In the genomic region with DNA sequence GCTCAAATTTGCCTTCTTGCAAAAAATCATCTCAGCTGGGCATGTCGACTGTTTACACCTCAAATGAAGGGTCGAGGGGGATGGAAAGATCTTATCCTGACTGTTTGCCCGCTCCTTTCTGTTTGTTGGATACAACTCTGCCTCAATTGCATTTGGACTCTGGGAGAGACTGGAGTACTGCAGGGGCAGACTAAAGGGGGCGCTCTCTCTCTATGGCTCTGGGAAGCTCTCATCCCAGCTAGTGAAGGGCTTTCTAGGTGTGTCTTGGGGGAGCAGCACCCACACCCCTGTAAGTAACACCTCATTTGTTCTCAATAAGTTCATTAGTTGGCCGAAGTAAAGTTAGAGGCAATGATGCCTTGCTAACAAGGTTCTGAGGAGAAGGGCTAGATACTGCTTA, we compare ENCODE assay signal across 13 mouse cellular contexts. TPM values are rescaled to one million over a fixed set of nuclear protein-coding genes. Genes with fewer than 3 reads are reported as not detected.
DNase-seq lines count a peak whose midpoint lies in the region; ATAC-seq and TF ChIP-seq lines count a peak whose summit lies in the region.
"Had no signal": no experiment of that assay in that cellular context is flagged by ENCODE, and none has a peak within 500 bp of the region (broad histone marks: within the 10 kb centered on the region; RNA-seq: fewer than 3 reads in every experiment).

No protein-coding gene starts in this region.

- no peaks in the 10 kb centered on the region for H3K36me3 ChIP-seq in kidney, adult 2 months (ENCODE audit: control insufficient read depth, insufficient read depth, low read length)
- H3K36me3 ChIP-seq in kidney, embryonic 15.5 days: no peaks in the 10 kb centered on the region
- H3K36me3 ChIP-seq in CH12.LX (replicated peaks in 1 of 2; ENCODE audit: control insufficient read depth in 1 of 2, insufficient read depth in 1 of 2, low read length in 1 of 2): no peaks in the 10 kb centered on the region
- peaks cover 0 to 10% of the 10 kb centered on the region in 2 experiments; a peak in 2 of 4 replicates for H3K36me3 ChIP-seq in MEL (ENCODE audit: control insufficient read depth in 1 of 2, insufficient read depth in 2 of 2, low read length in 2 of 2)
- no peaks in the 10 kb centered on the region for H3K36me3 ChIP-seq in intestine, postnatal 0 days (ENCODE audit: control insufficient read depth, insufficient read depth)
- H3K36me3 ChIP-seq: heart, embryonic 13.5 days had no signal

- ATAC-seq in kidney, embryonic 15.5 days (replicated peaks; ENCODE audit: low FRiP score): no peak
- no peak for ATAC-seq in intestine, postnatal 0 days
- ATAC-seq in erythroid progenitor cell, adult 5-6 weeks (replicated peaks; ENCODE audit: low FRiP score, poor library complexity, severe bottlenecking): no peak
- ATAC-seq: activated CD4-positive, CD25-positive, alpha-beta regulatory T cell, adult 4 months; forebrain, embryonic 14.5 days had no signal

- 55% methylated on average over 5 of the region's 5 CpGs for WGBS in kidney, adult 2 months
- WGBS in kidney, embryonic 15.5 days: 63% methylated on average over 5 of the region's 5 CpGs
- 55% methylated on average over 5 of the region's 5 CpGs for WGBS in intestine, postnatal 0 days

- no peak for TF ChIP-seq EP300 in CH12.LX (IDR thresholded peaks at IDR 0.05; ENCODE audit: low read length)
- no peak for TF ChIP-seq EP300 in MEL (IDR thresholded peaks at IDR 0.05; ENCODE audit: low read depth in 1 of 2, low read length in 2 of 2)

- H3K4me2 ChIP-seq in kidney, embryonic 15.5 days: no peak overlapping the region
- no peak overlapping the region; the same call in 1 of the 2 replicates for H3K4me2 ChIP-seq in CH12.LX (ENCODE audit: insufficient read depth, low read depth, poor library complexity, severe bottlenecking)
- H3K4me2 ChIP-seq in intestine, postnatal 0 days (replicated peaks; ENCODE audit: low read depth): no peak overlapping the region
- H3K4me2 ChIP-seq: heart, embryonic 13.5 days had no signal

- H3K4me1 ChIP-seq in kidney, adult 2 months (ENCODE audit: control insufficient read depth, insufficient read depth, low read length): no peaks in the 10 kb centered on the region
- peaks cover 4% of the 10 kb centered on the region; the same call in 1 of the 2 replicates for H3K4me1 ChIP-seq in kidney, embryonic 15.5 days
- H3K4me1 ChIP-seq in CH12.LX (ENCODE audit: control insufficient read depth in 1 of 2, insufficient read depth in 2 of 2): peaks cover 0 to 55% of the 10 kb centered on the region in 2 experiments; a peak in 3 of 4 replicates
- H3K4me1 ChIP-seq in MEL (ENCODE audit: control insufficient read depth in 1 of 2, insufficient read depth in 2 of 2, low read length in 2 of 2): peaks cover 3 to 6% of the 10 kb centered on the region in 2 experiments
- H3K4me1 ChIP-seq in intestine, postnatal 0 days (replicated peaks; ENCODE audit: control insufficient read depth, insufficient read depth, low read length): no peaks in the 10 kb centered on the region

- peak; percentile 54 for TF ChIP-seq CTCF in kidney, adult 2 months (conservative IDR thresholded peaks at IDR 0.05; ENCODE audit: insufficient read depth, insufficient read length, low read depth, low read length)
- TF ChIP-seq CTCF in CH12.LX (conservative IDR thresholded peaks at IDR 0.05 in 1 of 2, IDR thresholded peaks at IDR 0.05 in 1 of 2; ENCODE audit: low read depth in 2 of 2, low read length in 2 of 2) (peak; percentile 44 to 65), MEL (IDR thresholded peaks at IDR 0.05 in 2 of 3, conservative IDR thresholded peaks at IDR 0.05 in 1 of 3; ENCODE audit: control insufficient read depth in 1 of 3, insufficient read depth in 1 of 3, low read depth in 2 of 3, low read length in 3 of 3, poor library complexity in 1 of 3, severe bottlenecking in 1 of 3) (peak; percentile 61 to 62 (median 62))
- peak; percentile 62 for TF ChIP-seq CTCF in intestine, postnatal 0 days (IDR thresholded peaks at IDR 0.05; ENCODE audit: low read depth)

- no peak overlapping the region for H3K27ac ChIP-seq in kidney, adult 2 months (ENCODE audit: insufficient read depth, low read depth, low read length)
- H3K27ac ChIP-seq in kidney, embryonic 15.5 days: no peak overlapping the region
- H3K27ac ChIP-seq in CH12.LX (ENCODE audit: insufficient read depth, low read depth) (no peak overlapping the region), MEL (ENCODE audit: control insufficient read depth, low read depth, low read length) (no peak overlapping the region)
- no peak overlapping the region for H3K27ac ChIP-seq in intestine, postnatal 0 days (ENCODE audit: low read depth, low read length)
- H3K27ac ChIP-seq: heart, embryonic 13.5 days had no signal

- no peak overlapping the region for H3K9ac ChIP-seq in kidney, embryonic 15.5 days
- H3K9ac ChIP-seq in CH12.LX (ENCODE audit: insufficient read depth, low read depth): no peak overlapping the region
- H3K9ac ChIP-seq in MEL (ENCODE audit: control insufficient read depth, low read depth, low read length, poor library complexity, severe bottlenecking): no peak overlapping the region
- no peak overlapping the region for H3K9ac ChIP-seq in intestine, postnatal 0 days (ENCODE audit: low read depth, low read length)
- H3K9ac ChIP-seq: heart, embryonic 13.5 days had no signal

- no peaks in the 10 kb centered on the region for H3K9me3 ChIP-seq in kidney, embryonic 15.5 days (replicated peaks)
- H3K9me3 ChIP-seq in CH12.LX (replicated peaks; ENCODE audit: low read length) (peaks cover 3% of the 10 kb centered on the region), MEL (replicated peaks; ENCODE audit: insufficient read depth, low read length) (no peaks in the 10 kb centered on the region)
- no peaks in the 10 kb centered on the region for H3K9me3 ChIP-seq in intestine, postnatal 0 days (ENCODE audit: control insufficient read depth)
- H3K9me3 ChIP-seq: heart, embryonic 13.5 days had no signal

- intact Hi-C loops in gastrocnemius, postnatal 36 days (cut with DNase I): loop anchor here (5.0 kb wide), 2 partner anchors 182 to 312 kb away; no protein-coding TSS in a partner anchor

- TF ChIP-seq RAD21 in CH12.LX (IDR thresholded peaks at IDR 0.05; ENCODE audit: low read depth, low read length): peak; percentile 68
- peak; percentile 43 for TF ChIP-seq RAD21 in MEL (IDR thresholded peaks at IDR 0.05; ENCODE audit: low read depth, low read length)

- H3K4me3 ChIP-seq in kidney, adult 2 months (ENCODE audit: insufficient read depth, low read depth, low read length): no peak overlapping the region
- no peak overlapping the region for H3K4me3 ChIP-seq in kidney, embryonic 15.5 days (replicated peaks)
- H3K4me3 ChIP-seq in CH12.LX (replicated peaks in 1 of 3; ENCODE audit: low read depth in 2 of 3, low read length in 2 of 3, poor library complexity in 1 of 3): no peak overlapping the region
- H3K4me3 ChIP-seq in MEL (ENCODE audit: control insufficient read depth in 1 of 2, insufficient read depth in 1 of 2, low read depth in 2 of 2, low read length in 2 of 2): no peak overlapping the region
- no peak overlapping the region for H3K4me3 ChIP-seq in intestine, postnatal 0 days (ENCODE audit: low read depth, low read length)
- H3K4me3 ChIP-seq: heart, embryonic 13.5 days had no signal

- in situ Hi-C loops in CH12.LX (cut with MboI; ENCODE audit: low pct_ligation_motif_present, low pct_unique_long_range_greater_than_20kb, low sequenced_read_pairs): no loop called here

- no peaks in the 10 kb centered on the region for H3K27me3 ChIP-seq in kidney, adult 2 months (replicated peaks; ENCODE audit: control insufficient read depth, insufficient read depth, low read length)
- H3K27me3 ChIP-seq in kidney, embryonic 15.5 days: no peaks in the 10 kb centered on the region
- H3K27me3 ChIP-seq in CH12.LX (replicated peaks): no peaks in the 10 kb centered on the region
- H3K27me3 ChIP-seq in MEL (ENCODE audit: control insufficient read depth in 1 of 2, insufficient read depth in 2 of 2, low read length in 2 of 2): no peaks in the 10 kb centered on the region
- no peaks in the 10 kb centered on the region for H3K27me3 ChIP-seq in intestine, postnatal 0 days (replicated peaks; ENCODE audit: control insufficient read depth, insufficient read depth, low read length)
- H3K27me3 ChIP-seq: heart, embryonic 13.5 days had no signal

- DNase-seq in kidney, adult 2 months: no peak
- no peak for DNase-seq in CH12.LX (ENCODE audit: extremely low read depth)
- peak; percentile 55 for DNase-seq in MEL (ENCODE audit: low read depth, low spot score)
- DNase-seq in gastrocnemius, postnatal 36 days: no peak
- DNase-seq: kidney, adult 18-20 months; lung, postnatal 14 days; thymus, postnatal 25 days had no signal

- TF ChIP-seq POLR2A in kidney, adult 2 months (IDR thresholded peaks at IDR 0.05; ENCODE audit: low read depth, low read length): no peak
- TF ChIP-seq POLR2A in CH12.LX (IDR thresholded peaks at IDR 0.05; ENCODE audit: low read depth, low read length) (no peak), MEL (IDR thresholded peaks at IDR 0.05; ENCODE audit: control insufficient read depth in 1 of 2, insufficient read depth in 1 of 2, low read depth in 1 of 2, low read length in 2 of 2, poor library complexity in 1 of 2) (no peak)

- dilution Hi-C loops in CH12.LX (cut with MboI; ENCODE audit: extremely low pct_ligation_motif_present, extremely low pct_unique_long_range_greater_than_20kb, low sequenced_read_pairs): no loop called here

- H3K79me2 ChIP-seq in CH12.LX (replicated peaks; ENCODE audit: control insufficient read depth, extremely low read depth, insufficient read depth, poor library complexity, severe bottlenecking): peaks cover 3% of the 10 kb centered on the region; the same call in 1 of the 2 replicates
- H3K79me2 ChIP-seq in MEL (ENCODE audit: control insufficient read depth, insufficient read depth, low read length, poor library complexity): peaks cover 11% of the 10 kb centered on the region

TF ChIP-seq in CH12.LX, 34 proteins besides CTCF, POLR2A, EP300 and RAD21 (continues in another document):
- no peak for TF ChIP-seq KAT2A (IDR thresholded peaks at IDR 0.05; ENCODE audit: insufficient replicate concordance, low read length)

TF ChIP-seq in MEL, 35 proteins besides CTCF, POLR2A, EP300 and RAD21 (continues in another document):
- TF ChIP-seq SMC3 (IDR thresholded peaks at IDR 0.05; ENCODE audit: low read depth, low read length): peak; percentile 30

RNA-seq across cellular contexts. Expression of a gene that starts 3.6 kb away (rescaled TPM):
- 19.2 and 21.9 TPM in 2 replicates for polyA plus RNA-seq in kidney, adult 2 months (2012; rRNA removed)
- polyA plus RNA-seq in kidney, embryonic 15.5 days (2015; fragmentation: Nextera tagmentation; extraction: Ambion mirVana): 32.9 and 34.8 TPM in 2 replicates
- total RNA-seq in CH12.LX (2012; rRNA removed) (19.1 and 24.5 TPM in 2 replicates), CH12.LX (2014; rRNA removed) (40.1 and 48.4 TPM in 2 replicates), MEL (2012; rRNA removed) (25.9 and 31.3 TPM in 2 replicates)
- polyA plus RNA-seq in CH12.LX (2012; ENCODE audit: insufficient read length, low read depth) (42.4 and 45.9 TPM in 2 replicates), MEL (2012; ENCODE audit: insufficient read depth in 1 of 2, insufficient read length in 2 of 2, low read depth in 1 of 2, low replicate concordance in 2 of 2, missing spikeins in 1 of 2) (10 to 100 TPM; 52.3 to 57.9 TPM)
- polyA plus RNA-seq in intestine, postnatal 0 days (2015; fragmentation: Nextera tagmentation; extraction: Ambion mirVana): 27.3 and 28.8 TPM in 2 replicates
- total RNA-seq in gastrocnemius, postnatal 36 days (2021): 10 to 100 TPM; 16.4 to 17.1 TPM
- total RNA-seq in erythroid progenitor cell, adult 5-6 weeks (2015; ENCODE audit: low replicate concordance): 88.4 and 100 TPM in 2 replicates
- total RNA-seq in erythroid progenitor cell, adult 5-6 weeks (2017; ENCODE audit: low replicate concordance): 72.0 and 103 TPM in 2 replicates
